Mouse (Mus musculus): Measurements from ENCODE around the gene Akap13.

The Akap13 gene

DNA sequence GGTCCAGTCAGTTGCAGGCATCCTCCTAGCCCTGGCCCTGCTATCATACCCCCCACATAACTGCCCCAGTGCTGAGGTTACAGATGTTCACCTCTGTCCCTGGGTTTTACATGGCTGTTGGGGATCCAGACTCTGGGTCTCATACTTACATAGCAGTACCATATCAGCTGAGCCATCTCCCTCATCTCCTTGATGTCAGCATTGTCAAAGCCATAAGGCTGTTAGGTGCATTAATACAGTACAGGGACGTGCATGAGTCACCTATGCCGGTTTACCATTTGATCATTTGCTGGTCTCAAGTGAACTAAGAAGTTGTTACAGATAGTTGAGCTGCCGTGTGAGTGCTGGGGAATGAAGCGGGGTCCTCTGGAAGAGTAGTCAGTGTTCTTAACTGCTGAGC is 174.3 kb downstream of the Akap13 start:
- no peak for DNase-seq (ENCODE audit: extremely low spot score, low read depth, low spot score)

DNA sequence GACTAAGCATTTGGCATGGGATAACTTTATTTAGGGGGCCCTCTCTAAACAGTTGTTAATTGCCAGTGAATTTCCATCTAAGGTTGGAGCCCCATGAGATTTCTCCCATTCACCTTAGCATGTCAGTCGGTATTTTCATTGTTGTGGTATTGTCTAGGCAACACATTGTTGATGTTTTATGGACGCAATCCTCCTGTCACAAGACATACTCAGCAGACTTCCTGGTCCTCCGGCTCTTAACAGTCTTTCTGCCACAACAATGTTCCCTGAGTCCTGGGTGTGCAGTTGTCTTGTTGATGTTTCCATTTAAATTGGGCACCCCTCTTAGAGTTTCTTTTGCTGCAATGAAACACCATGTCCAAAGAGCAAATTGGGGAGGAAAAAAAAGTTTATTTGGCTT is 177.6 kb downstream of the Akap13 start:
- DNase-seq (ENCODE audit: extremely low spot score, low read depth, low spot score), result no peak

GRCm38 (mm10) chr7:75633393-75633792 is 178.1 kb downstream of the Akap13 start:
- DNase-seq (ENCODE audit: extremely low spot score, low read depth, low spot score), result no peak

DNA sequence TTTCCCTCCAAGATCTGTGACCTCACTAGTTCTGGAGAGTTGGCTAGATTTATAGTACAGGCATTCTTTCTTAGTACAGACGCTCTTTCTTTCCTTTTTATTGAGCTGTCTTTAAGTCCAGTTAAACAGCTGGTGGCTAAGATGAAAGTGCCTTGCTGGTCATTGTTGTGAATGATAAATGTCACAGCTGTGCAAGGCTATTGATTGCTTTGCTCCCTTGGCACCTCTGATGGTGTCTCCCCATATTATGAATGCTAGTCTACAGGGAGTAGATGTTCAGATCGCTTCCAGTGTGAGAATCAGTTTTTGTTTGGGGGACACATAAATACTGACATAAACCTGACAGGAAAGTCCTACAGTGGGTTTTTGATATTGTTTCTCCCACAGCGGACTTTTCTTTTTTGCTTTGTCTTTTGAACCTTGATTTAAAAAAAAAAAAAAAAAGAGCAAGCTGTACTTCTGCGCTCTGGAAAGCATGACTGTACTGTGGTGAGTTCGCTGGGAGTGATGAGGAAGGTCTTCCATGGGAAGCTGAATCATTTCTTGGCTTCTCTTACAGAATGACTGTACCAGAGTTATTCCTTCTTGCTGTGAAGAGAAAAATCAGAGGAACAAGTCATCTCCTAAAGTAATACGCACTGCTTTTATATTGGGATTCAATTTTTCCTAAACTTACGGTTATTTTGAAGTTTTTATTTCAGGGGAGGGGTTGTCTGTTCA is 178.6 kb downstream of the Akap13 start:
- DNase-seq (ENCODE audit: extremely low spot score, low read depth, low spot score), result no peak

GRCm38 (mm10) chr7:75638769-75639168 is 183.4 kb downstream of the Akap13 start:
- no peak for DNase-seq (ENCODE audit: extremely low spot score, low read depth, low spot score)

- DNase-seq (ENCODE audit: extremely low spot score, low read depth, low spot score), result peak; percentile 49
These were observed 184.2 kb downstream of the Akap13 start for GRCm38 (mm10) chr7:75639541-75639940.

DNA sequence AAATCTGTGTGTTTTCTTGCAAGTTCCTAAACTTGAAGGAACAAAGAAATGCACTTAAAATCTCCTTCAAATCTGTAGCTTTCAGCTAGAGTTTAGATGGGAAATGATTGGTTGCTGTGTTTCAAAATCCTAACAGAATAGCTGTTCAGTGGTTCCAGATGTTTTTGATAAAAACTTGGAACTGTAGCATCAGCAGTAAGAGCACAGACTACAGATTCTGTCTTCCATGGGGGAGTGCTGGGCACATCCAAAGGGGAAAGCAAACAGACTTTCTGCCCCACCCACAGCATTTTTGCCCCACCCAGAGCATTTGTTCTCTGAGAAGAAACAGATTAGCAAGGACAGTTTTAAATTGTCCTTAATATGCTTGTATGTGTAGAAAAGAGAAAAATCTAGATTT is 184.7 kb downstream of the Akap13 start:
- DNase-seq (ENCODE audit: extremely low spot score, low read depth, low spot score), result no peak

DNA sequence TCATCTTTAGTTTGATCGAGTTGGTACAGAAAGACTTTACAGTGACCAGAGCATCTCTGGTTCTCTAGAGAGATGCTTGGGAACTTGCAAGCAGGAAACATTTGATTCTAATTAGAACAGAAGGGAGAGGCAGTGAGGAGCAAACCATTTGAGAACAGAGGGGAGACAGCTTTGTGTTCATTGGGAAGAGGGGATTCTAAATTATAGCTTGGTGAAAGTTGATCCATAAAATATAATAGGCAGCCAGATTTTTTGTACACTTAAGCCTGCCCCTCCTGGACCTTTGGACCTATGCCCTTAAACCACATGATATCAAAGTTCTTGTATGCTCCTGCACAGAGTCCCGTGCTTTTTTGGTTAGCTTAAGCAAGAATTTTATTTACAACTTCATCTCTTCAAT is 185.3 kb downstream of the Akap13 start:
- DNase-seq (ENCODE audit: extremely low spot score, low read depth, low spot score), result no peak

DNA sequence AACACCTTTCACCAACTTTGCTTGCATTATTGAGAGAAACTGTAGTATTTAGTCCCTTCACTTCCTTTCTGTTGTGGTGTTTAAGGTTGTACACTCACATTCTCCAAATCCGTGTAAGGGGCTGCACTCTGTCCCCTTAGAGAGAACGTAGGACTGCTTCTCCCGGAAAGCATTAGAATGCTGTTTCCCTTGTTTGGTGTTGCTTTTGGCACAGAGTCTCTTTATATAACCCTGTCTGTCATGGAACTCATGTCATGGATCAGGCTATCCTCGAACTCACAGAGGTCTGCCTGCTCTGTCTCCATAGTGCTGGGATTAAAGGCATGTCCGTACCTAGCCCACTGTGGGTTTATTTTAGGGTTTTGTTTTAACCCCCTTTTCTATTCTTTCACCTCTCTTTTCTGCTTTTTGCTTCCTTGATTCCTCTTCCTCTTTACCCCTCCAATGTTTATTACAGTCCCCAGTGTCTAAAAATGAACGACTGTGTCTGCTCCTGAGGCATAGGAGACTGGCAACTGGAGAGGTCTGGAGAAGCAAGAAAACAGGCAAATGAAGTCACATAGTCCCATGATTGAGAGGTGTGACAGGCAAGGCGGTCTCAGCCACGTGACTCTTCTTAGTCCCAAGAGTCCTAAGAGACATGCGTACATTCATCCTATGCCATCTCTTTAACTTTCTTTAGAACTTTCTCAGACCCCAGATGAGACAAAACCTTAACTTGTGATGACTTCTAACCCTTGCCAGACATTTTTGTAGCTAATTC is 186.3 kb downstream of the Akap13 start:
- no peak for DNase-seq (ENCODE audit: extremely low spot score, low read depth, low spot score)

GRCm38 (mm10) chr7:75642178-75642777 is 186.9 kb downstream of the Akap13 start:
- DNase-seq (ENCODE audit: extremely low spot score, low read depth, low spot score), result peak; percentile 31

- DNase-seq (ENCODE audit: extremely low spot score, low read depth, low spot score), result no peak
These were observed 187.7 kb downstream of the Akap13 start for GRCm38 (mm10) chr7:75642846-75643563.

DNA sequence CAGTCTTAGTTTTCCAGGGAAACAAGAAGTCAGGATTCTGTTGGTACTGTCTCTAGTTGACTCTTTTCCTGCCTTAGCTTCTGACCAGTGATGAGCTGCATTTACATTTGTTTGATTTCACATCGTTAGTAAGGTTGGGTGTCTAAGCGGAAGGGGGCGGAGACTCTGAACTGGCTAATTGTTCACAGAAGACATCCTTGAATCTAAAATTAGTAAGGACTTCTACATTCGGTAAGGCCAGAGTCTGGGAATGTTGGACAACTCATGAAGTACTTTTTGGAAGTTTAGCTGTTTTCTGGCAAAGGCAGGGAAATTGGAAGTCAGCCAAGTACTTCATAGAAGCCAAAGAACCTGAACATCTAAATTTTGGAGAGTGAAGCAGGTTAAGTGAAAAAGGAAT is 188.7 kb downstream of the Akap13 start:
- no peak for DNase-seq (ENCODE audit: extremely low spot score, low read depth, low spot score)

- no peak for DNase-seq (ENCODE audit: extremely low spot score, low read depth, low spot score)
These were observed 189.3 kb downstream of the Akap13 start for GRCm38 (mm10) chr7:75644585-75644984.

DNA sequence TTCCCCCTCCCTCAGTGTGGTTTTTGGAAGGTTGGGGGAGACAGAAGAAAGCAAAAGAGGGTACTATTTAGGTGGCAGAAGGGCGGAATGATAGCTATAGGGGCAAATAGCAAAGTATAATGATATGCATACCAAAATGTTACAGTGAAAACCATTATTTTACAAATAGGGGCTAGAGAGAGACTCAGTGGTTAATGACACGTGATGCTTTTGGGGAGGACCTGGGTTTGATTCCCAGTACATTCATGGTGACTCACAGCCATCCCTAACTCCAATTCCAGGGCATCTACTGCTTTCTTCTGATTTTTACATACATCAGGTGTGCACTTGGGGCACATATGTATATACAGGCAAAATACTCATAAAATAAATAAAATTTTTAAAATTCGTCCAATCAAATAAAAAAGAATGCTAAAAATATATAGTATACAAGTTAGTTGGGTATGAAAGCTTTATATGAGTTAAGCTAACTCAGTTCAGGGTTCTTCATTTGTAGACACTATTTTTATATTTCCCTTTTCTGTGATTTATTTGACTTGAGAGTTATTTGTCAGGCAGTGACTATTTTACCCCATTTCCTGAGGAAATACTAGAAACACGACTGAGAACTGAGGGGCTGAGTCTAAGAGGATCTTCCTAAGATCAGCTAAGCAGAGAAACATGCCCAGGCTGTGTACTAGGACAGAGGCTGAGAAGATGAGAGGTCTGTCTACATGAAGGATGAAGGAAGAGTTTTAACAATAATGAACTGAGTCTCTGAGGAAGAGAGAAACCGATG is 190.0 kb downstream of the Akap13 start:
- DNase-seq (ENCODE audit: extremely low spot score, low read depth, low spot score), result no peak

DNA sequence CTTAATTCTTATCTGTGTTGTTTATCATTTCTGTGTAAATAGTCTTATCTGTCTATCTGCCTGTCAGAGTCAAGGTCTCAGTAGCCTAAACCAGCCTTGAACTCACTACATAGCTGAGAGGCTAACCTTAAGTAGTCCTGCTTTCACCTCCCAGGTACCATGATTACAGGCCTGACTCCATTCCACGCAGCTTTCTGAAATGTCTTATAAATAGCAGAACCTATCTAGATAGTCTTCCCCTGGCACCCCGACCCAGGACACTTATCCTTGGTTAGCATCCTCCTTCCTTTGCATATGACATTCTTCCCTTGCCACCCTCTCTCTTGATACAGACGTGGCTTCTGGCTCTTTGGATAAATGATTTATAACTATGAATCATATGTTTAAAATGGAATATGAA is 192.7 kb downstream of the Akap13 start:
- DNase-seq (ENCODE audit: extremely low spot score, low read depth, low spot score), result no peak

DNA sequence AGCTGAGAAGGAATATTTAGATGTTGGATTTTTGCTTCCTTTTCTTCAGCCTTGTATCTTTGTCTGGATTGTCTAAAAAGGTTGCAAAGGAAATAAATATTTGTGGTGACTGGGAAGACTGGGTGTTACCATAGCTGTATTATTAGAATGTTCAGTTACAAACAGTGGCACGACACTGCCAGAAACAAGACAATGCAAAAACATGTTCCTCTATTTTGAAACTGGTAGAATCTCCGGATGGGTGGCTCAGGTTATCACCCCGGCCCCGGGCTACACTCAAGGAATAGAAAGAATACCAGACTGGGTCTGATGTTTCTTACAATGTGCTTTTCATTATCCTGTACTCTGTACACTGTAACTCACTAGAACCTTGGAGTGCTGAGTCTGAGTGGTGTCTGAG is 193.6 kb downstream of the Akap13 start:
- no peak for DNase-seq (ENCODE audit: extremely low spot score, low read depth, low spot score)

- no peak for DNase-seq (ENCODE audit: extremely low spot score, low read depth, low spot score)
These were observed 194.6 kb downstream of the Akap13 start for GRCm38 (mm10) chr7:75649966-75650365.

- DNase-seq (ENCODE audit: extremely low spot score, low read depth, low spot score), result no peak
These were observed 198.5 kb downstream of the Akap13 start for GRCm38 (mm10) chr7:75653684-75654317.

DNA sequence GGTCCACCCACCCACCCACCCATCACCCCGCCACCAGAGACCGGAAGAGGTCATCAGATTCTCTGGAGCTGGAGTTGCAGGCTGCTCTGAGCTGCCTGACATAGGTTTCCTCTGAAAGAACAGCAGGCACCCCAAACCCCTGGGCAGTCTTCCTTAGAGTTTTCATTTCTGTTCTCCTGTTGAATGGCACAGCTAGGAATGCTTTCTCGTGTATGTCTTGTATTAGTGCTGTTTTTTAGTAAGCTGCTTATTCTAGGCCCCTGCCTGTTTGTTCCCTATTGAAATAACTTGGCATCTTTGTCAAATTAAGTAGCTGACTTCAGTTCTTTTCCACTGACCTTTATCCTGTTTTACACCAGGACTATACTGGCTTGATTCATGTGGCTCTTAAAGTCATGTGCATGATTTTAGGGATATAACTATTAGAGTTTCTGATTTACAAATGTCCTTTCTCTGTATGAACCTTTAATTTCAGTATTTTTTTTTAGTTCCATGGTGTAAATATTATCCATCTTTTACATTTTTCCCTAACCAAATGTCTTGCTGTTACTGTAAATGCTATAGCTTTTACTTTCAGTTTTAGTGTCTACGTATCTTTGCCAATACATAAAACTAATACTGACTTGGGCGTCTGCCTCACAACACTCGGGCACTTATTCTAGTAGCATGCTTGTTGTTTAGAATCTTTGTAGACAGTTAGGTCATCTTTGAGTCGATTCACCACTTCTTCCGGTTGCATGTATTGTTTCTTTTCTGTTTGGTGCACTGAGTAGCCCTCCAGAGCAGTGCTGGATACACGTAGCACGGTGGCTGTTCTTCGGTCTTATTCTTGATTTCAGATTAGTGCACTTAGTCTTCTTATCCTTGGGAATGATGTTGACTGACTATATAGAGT is 200.1 kb downstream of the Akap13 start:
- DNase-seq (ENCODE audit: extremely low spot score, low read depth, low spot score), result no peak
